Mouse (Mus musculus): ENCODE measurements at regions not wholly inside any gene's neighbourhood (a gene's known extent, or its start where the extent isn't known, plus 50 kb on each side); places are given as distances from the start of the nearest gene placed in this dataset.

- no peak for TF ChIP-seq POLR2A (IDR thresholded peaks at IDR 0.05; ENCODE audit: low read depth, low read length)
- TF ChIP-seq CTCF (IDR thresholded peaks at IDR 0.05; ENCODE audit: borderline replicate concordance, insufficient read depth, low read length), result no peak
Measured at GRCm38 (mm10) chr10:99466695-99467094, 203.7 kb downstream of the Dusp6 start.
